Comparison of ENCODE assay signal across 8 mouse cellular contexts in genomic region chrX:101268025-101268754, GRCm38 (mm10). TPM values are rescaled to one million over a fixed set of nuclear protein-coding genes. Genes with fewer than 3 reads are reported as not detected.
DNase-seq lines count a peak whose midpoint lies in the region; ATAC-seq and TF ChIP-seq lines count a peak whose summit lies in the region.

TSS of gene Il2rg (minus strand) at chrX:101268255.

- peak within 1 kb of the TSS; percentile 15 for H3K4me3 ChIP-seq in kidney, adult 2 months (ENCODE audit: insufficient read depth, low read depth, low read length)
- H3K4me3 ChIP-seq in midbrain, embryonic 13.5 days (replicated peaks) = no peak within 1 kb of the TSS

- no peak within 1 kb of the TSS for H3K4me2 ChIP-seq in midbrain, embryonic 13.5 days (replicated peaks)

- no peaks in the 10 kb centered on the region for H3K36me3 ChIP-seq in kidney, adult 2 months (ENCODE audit: control insufficient read depth, insufficient read depth, low read length)
- no peaks in the 10 kb centered on the region for H3K36me3 ChIP-seq in midbrain, embryonic 13.5 days

- no peak for TF ChIP-seq POLR2A in kidney, adult 2 months (IDR thresholded peaks at IDR 0.05; ENCODE audit: low read depth, low read length)

- peak; percentile 89 for ATAC-seq in activated CD4-positive, CD25-positive, alpha-beta regulatory T cell, adult 4 months
- peak; percentile 92 for ATAC-seq in inflammation-experienced regulatory T-cells, adult 6 months
- ATAC-seq in monocyte, adult 5-6 weeks (replicated peaks; ENCODE audit: insufficient number of reproducible peaks, low FRiP score, low TSS enrichment, poor library complexity, severe bottlenecking) = peak; percentile 87
- ATAC-seq in midbrain, embryonic 13.5 days = no peak
- ATAC-seq in frontal cortex, adult (ENCODE audit: low TSS enrichment) = no peak

- TF ChIP-seq CTCF in kidney, adult 2 months (conservative IDR thresholded peaks at IDR 0.05; ENCODE audit: insufficient read depth, insufficient read length, low read depth, low read length) = no peak

- DNase-seq in kidney, adult 2 months = no peak
- no peak for DNase-seq in kidney, postnatal 4 days
- DNase-seq in cerebellum, adult 11-12 months = no peak

- no peaks in the 10 kb centered on the region for H3K27me3 ChIP-seq in kidney, adult 2 months (replicated peaks; ENCODE audit: control insufficient read depth, insufficient read depth, low read length)
- peaks cover 9% of the 10 kb centered on the region; the same call in 1 of the 2 replicates for H3K27me3 ChIP-seq in midbrain, embryonic 13.5 days

- no peaks in the 10 kb centered on the region for H3K9me3 ChIP-seq in midbrain, embryonic 13.5 days

- no peak within 1 kb of the TSS for H3K27ac ChIP-seq in kidney, adult 2 months (ENCODE audit: insufficient read depth, low read depth, low read length)
- H3K27ac ChIP-seq in midbrain, embryonic 13.5 days = no peak within 1 kb of the TSS

- no peaks in the 10 kb centered on the region for H3K4me1 ChIP-seq in kidney, adult 2 months (ENCODE audit: control insufficient read depth, insufficient read depth, low read length)
- no peaks in the 10 kb centered on the region for H3K4me1 ChIP-seq in midbrain, embryonic 13.5 days (replicated peaks)

- H3K9ac ChIP-seq in midbrain, embryonic 13.5 days (replicated peaks) = no peak within 1 kb of the TSS

- WGBS in kidney, adult 2 months = 59% methylated on average over 5 of the region's 5 CpGs
- 78% methylated on average over 5 of the region's 5 CpGs for WGBS in midbrain, embryonic 13.5 days

RNA-seq across cellular contexts. Expression of gene Il2rg, which starts in this region (rescaled TPM):
- 7.2 and 21.4 TPM in 2 replicates for polyA plus RNA-seq in kidney, adult 2 months (2012; rRNA removed)
- polyA plus RNA-seq in activated CD4-positive, CD25-positive, alpha-beta regulatory T cell, adult 4 months (2017; shearing (Covaris generic)) = 1,000 to 10,000 TPM; 1,410 to 1,592 TPM
- polyA plus RNA-seq in inflammation-experienced regulatory T-cells, adult 6 months (2017; shearing (Covaris generic)) = 1,000 to 10,000 TPM; 1,580 to 1,755 (median 1,720) TPM
- 206 to 400 TPM (median 270 TPM) in 3 replicates for total RNA-seq in monocyte, adult 5-6 weeks (2017)
- polyA plus RNA-seq in midbrain, embryonic 13.5 days (2015; fragmentation: Nextera tagmentation; extraction: Ambion mirVana) = 4.1 and 5.2 TPM in 2 replicates

Comparison
In these comparisons a context has a peak if more than half of its experiments do, and no peak if none do; other contexts are left out.
1. RNA of gene Il2rg (polyA plus RNA-seq): 1,580 to 1,755 TPM in inflammation-experienced regulatory T-cells, adult 6 months and 1,410 to 1,592 TPM in activated CD4-positive, CD25-positive, alpha-beta regulatory T cell, adult 4 months; 7.2 to 21.4 TPM in kidney, adult 2 months and 4.1 to 5.2 TPM in midbrain, embryonic 13.5 days; every median in the first group is over 10 times any median in the second.
2. ATAC-seq: peak in activated CD4-positive, CD25-positive, alpha-beta regulatory T cell, adult 4 months (single experiment), inflammation-experienced regulatory T-cells, adult 6 months (single experiment) and monocyte, adult 5-6 weeks (single experiment); none in midbrain, embryonic 13.5 days (single experiment) and frontal cortex, adult (single experiment).